Mouse (Mus musculus) adrenal gland, adult (tissue): ENCODE data around the gene Mical2.

Source experiments
- DNase-seq, 2 experiments: peaks; one replicate each; pipeline ENCODE4 v3.0.0; 2022 to 2023; ENCODE audit warnings: low spot score in 1 of 2; ENCODE audit not compliant: inconsistent age in 2 of 2

The Mical2 gene

DNA sequence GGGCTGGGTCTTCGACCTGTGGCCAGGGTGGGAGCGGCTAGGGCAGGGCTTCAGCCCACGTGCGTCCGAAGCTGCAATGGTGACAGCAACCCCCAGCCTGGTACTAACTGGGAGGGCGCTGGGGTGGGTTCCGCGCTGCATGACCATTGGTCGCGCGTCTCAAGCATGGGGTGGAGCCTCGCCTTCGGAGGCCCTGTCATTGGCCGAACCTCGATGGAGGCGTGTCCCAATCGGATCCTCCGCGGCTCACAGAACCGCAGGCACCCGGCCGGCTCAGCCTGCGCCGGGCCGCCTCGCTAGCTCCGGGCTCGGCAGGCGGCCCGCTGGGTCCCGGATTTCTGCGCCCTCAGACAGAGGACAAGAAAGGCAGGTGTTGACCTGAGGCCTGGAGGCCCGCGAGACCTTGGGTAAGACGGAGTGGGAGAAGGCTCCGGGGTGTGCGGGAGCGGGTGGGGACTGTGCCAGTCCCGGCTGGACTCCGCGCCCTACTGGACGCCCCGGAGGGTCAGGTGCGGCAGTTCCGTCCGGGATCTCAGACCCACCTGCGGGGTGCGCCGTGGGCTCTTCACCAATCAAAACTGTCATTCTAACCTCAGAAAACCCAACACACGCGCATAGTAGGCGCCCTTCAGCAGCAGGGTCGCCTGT is at the start of gene Mical2:
Gene Mical2, plus strand, starts transcription at position 242 of the 648 bp plus-strand sequence.
- DNase-seq = peak; percentile 92 to 95

DNA sequence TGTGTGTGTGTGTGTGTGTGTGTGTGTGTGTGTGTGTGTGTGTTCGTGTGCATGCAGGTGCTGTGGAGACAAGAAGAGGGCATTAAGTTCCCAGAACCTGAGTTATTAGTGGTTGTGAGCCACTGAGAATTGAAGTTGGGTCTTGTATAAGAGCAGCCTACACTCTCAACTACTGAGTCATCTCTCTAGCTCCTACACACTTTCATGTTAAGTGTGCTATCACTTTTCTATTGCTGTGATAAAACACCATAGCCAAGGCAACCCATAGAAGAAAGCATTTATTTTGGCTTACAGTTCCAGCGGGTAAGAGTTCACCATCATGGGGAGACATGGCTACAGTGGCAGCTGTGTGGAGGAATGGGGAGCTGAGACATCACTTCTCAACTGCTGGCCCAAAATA is 49.0 kb upstream of the Mical2 start:
- DNase-seq = no peak

DNA sequence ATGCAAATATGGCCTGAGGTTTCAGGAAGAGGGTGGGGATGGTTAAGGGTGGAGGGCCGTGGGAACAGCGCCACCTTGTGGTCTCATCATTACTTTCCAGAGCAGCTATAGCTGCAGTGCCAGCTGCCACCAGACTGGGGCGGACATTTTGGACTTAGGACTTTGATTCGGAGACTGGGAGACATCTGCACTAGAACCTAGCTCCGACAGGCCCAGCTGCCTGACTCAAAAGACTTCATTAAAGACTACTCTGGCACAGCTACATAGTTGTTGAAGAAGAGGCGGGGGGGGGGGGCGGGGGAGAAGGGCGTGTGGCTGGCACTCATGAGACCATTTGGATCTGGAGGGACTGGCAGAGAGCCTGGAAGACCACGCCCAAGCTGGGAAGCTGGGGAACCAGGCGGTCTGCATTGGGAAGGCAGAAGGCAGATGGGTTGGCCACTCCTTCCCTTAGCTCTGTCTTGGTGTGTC is 45.4 kb upstream of the Mical2 start:
- DNase-seq = peak; percentile 83 to 92

DNA sequence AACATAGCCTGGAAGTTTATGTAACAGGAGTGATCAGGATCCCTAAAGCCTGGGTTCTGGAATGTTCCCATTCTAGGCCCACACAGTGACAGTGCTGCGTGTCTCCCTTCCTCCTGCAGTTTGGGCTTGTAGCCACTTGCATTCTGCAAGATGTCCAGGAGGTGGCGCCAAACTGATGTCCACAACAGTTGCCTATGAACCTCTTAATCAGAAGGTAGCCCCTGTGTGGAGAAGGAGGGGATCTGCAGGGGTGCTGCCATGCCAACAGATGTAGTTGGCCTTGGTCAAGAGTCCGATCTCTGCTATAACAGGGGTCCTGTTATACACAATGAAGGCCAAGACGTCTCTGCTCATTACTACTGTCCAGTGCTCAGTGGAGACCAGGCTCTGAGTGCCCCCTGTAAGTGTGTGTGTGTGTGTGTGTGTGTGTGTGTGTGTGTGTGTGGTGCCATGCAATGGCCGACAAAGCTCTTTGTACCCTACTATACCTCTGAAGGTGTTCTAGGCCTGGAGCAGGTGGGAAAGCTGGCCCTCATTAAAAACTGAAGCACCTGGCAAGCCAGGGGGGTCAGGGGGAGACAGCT is 42.3 kb upstream of the Mical2 start:
- peak; percentile 85 to 95 for DNase-seq

DNA sequence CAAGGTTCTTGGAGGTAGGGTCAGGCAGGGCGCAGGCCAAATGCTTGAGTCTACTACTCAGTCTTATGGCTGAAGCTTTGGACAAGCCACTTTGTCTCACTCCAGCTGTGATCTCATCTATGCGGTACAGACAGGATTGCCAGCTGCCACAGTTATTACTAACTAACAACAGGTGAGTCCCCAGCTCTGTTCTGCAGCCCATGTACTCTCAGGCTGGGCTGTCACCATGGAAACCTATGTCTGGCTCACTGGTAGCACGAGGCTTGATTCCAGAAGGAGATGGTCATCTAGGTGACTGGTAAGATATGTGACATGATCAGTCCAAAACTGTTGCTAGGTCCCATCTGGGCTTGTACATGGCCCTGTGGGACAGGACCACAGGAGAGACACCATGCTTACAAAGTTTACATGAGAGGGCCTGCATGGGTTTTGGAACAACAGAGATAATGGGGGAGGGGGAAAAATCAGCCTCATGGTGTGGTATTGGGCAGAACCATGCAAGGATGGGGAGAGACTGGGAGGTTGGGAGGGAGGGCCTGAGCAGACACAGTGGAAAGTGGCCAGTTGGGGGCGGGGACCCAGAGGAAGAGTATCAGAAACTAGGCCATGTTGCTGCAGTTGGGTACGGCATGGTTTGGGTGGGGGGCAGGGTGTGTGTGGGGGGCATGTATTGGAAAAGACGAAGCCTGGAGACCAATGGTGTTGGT is 41.0 kb upstream of the Mical2 start:
- no peak for DNase-seq

DNA sequence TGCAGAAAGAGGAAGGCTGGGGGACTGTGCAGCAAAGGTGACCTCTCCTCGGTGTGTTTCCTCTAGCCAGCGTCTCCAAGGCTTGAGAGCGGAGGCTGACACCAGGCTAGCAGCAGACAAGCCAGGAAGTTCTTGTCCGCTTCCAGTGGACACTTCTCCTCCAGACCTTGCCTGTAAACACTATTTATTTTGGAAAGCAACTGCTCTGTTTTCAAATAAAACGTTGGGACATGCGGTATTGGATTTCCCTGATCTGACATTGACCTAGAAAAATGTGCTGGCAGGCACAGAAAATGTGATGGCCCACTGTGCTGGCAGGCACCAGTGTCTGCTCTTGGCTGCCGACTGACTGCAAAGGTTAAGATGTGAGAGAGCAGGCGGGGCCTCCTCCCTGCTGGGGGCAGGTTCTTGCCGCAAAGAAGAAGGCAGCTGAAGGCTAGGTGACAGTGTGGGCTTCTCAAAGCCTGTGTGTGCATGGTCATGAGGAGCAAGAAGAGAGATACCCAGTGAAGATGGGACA is 40.4 kb upstream of the Mical2 start:
- DNase-seq = peak; percentile 63 to 86

DNA sequence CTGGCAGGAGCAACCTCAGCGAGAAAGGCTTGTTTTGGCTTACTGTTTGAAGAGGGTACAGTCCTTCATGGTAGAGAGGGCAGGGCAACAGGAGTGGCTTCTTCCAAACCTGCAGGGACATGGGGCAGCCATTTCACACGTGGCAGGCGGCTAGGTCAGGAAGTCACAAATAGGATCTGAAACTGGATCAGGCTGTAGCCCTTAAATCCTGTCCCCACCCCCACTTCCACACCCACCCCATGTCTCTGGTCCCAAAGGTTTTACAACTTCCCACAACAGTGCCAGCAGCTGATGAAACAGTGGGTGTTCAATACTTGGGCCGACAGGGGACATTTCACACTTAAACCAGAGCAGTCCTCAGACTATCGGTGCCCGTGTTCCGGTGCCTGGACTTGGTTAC is 38.8 kb upstream of the Mical2 start:
- DNase-seq = no peak

DNA sequence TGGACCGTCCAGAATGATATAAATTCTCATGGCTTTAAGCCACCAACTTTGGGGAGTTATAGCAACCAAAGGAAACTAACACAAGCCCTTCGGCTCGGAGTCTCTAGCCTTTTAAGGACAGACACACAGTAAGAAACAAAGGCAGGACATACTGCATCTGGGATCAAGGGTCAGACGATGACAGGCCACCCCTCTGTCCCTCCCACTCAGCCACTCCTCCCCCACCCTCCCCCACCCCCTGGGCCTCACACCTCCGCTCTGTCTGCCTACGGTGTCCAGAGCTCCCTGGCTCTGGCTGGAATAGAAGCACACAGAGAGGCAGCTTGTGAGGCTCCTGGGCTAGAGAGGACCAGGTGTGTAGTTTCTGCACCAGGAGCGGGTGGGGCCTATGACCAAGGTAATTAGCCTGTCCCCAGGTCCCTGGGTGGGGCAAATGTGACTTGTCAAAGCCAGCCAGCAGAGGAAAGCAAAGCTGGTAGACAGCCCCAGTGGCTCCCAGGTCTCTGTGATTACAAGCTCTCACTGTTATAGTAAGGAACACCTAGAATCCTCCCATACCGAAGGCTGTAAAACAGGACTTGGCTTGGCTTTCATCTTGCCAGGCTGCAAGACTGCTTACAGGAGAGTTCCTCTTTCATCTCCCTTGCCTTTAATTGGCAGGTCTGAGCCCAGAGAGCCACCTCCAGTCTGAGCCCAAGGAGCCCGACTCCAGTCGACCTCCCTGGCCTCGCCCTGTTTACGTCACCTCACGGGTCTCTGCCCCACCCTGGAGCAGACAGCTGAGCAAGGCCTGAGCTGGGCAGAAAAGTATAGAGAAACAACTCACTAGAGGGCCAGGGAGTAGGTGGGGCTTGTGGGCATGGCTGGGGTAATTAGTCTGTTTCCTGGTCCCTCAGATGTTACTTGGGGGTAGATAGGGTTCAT is 37.9 kb upstream of the Mical2 start:
- DNase-seq = no peak

DNA sequence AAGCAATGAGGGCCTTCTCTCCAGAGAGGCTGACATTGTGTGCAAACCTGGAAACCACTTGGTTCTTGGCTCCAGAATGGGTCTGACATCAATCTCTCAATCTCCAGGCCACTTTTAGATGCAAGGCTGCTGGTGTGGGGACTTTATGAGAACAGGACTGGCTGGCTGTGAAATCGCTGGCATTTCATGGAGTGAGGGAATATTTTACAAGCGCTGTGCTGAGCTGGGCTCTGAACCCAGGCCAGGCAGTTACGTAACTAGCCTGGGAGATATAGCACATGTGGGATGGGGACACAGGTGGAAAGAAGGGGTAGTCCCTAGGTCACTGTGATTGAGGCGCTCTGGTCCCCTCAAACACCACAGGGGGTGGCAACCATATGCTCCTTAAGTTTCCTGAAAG is 33.4 kb upstream of the Mical2 start:
- no peak for DNase-seq

DNA sequence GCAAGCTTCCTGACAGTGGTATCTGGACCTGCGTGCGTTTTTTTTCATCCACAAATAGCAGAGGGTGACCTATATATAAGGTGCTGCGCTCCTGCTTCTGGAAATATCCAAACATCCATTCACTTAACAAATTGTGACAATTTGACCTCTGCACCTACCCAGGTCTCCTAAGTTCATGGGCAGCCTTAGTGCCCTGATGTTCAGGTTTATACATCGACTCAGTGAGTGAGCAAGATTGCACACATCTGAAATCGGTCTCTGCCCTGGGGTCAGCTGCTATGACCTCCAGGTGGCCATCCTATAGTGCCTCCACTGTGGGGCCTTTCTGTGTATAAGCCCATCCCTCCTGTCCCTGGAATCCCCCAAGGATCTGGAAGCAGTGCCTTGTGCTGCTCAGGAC is 32.9 kb upstream of the Mical2 start:
- no peak for DNase-seq

DNA sequence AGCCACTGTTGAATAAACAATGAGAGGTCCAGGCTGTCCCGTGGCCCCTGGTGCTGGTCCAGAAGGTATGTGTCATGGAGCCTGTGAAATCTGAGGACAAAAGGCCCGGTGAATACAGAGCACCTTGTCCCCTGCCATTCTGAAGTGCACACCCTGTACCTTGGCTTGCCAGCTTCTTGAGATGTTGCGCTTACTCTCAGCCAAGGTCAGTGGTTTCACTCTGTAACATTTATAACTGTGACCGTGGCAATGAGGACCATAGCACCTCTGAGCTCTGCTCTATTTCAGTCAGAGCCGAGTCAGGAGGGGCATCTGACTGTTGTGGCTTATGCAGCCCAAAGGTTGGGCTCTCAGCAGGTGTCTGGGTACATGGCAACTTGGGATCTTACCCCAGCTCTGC is 31.4 kb upstream of the Mical2 start:
- DNase-seq = no peak

DNA sequence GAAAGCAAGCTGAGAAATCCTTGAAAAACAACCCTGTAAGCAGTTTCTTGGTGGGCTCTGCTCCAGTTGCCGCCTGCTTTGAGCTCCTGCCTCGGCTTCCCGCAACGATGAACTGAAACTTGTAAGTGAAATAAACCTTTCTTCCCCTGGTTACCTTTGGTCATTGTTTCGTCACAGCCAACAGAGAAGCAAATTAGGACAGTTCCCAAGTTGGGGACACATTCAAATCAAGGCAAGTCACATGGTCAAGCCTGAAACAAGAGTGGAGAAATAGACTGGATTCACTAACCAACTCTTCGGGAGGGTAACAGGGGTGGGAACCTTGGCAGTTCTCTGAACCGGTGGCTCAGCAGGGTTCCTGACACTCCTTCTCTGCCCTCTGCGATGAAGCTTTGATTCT is 28.2 kb upstream of the Mical2 start:
- DNase-seq = no peak

DNA sequence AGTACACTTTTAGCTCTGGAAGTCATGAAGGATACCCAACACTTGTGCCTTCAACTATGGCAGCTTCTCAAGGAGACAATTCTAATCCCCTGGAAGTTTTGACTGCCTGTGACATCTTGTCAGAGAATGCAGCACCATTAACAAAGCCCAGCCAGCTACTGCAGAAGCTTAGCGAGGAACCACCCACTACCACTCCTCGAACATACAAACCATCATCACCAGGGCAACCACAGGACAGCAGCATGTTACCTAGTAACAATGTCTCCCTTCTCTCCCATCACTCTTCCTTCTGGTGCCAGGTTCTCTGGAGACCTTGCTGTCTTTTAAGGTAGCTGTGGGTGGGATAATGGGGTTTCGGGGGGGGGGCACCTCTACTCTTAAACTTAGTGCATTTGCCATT is 26.3 kb upstream of the Mical2 start:
- no peak for DNase-seq

DNA sequence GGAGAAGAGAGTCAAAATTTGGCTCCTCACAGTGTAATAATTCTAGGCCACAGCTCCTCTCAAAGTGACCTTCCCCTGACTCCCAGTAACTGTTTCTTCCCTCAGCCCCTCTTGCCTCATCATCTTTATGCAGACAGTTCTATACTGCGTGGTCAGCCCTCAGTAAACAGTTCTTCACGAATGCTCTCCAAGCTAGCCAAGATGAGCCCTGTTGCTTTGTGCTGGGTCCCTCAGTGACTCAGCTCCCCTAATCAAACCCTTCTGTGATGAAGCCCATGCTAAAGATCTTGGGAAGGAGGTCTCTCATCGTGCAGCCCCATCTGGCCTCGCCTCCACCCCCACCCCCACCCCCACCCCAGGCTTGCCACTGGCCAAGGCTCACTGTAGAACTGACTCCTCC is 24.9 kb upstream of the Mical2 start:
- DNase-seq = no peak

DNA sequence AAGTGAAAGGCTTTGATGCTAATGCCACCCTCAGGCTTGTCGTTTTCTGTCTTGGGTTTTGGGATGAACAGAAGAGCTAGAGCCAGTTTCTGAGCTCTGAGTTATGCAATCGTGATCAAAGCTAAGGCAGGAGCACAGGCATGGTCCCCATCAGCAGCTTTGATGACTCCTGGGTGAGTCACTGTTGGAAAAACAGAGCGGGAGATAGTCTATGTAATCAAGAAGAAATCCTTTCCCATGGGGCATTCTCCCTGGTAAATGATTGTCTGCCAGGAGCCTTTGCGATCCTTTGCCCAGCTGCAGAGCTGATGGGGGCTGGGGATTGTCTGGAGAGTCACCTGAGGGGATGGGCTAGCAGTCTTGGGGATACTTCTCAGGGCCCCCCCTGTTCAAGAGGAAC is 23.5 kb upstream of the Mical2 start:
- peak; percentile 74 to 88 for DNase-seq

DNA sequence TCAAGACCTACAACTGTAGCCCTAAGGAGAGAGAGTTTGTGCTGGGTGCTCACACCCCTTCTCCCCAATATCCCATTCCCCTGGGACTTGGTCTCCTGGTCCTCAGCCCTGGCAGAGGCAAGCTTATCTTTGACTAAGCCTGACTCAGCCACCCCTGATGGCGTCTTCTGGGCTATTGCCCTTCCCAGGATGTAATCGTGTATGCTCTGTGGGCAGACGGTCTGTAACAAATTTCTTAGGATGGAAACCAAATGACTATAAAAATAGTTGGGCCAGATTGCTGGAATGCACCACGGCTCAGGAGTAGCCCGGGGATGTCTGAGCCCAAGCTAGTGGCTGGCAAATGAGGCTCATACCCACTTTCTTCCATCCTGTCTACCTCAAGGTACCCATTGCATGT is 22.8 kb upstream of the Mical2 start:
- no peak for DNase-seq

DNA sequence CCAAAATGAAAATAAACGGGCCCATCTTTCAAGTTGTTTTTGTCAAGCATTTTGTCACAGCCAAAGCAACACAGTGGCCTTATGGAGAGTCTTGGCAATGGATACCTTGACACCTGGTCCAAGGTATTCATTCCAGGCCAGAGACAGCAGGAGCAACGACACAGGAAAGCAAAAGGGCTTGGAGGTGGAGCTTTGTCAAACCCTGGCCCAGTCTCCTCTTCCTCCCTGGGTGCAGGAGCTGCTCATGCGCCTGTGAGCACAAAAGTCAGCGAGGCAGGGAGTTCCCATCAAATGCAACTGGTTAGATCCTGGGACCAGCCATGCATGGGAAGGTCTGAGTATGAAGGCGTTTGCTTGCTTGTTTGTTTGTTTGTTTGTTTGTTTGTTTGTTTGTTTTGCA is 21.7 kb upstream of the Mical2 start:
- no peak for DNase-seq

DNA sequence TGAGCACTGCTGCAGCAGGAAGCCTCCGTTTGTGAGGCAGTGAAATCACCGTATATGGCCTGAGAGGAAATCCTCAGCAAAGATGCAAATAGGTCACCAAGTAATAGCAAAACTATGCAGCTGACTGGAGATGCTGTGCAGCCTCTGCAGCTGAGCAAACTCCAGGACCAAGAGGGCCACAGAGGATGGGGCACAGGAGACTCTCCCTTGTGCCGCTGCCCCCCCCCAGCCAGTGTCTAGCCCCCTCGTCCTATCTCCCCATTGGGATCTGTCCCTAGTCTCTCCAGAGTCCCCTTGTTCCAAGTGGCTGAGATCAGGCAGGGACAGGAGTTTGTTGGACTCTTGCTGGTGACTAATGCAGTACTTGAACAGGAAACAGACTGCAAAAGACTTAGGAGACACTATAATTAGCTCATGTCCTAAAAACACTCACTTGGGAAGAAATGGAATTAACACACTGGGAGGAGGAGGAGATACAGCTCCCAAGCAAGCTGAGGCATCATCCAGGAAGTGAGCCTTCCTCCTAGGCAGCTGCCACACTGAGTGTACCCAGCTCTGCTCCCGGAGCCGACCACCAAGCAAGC is 21.2 kb upstream of the Mical2 start:
- DNase-seq = no peak

DNA sequence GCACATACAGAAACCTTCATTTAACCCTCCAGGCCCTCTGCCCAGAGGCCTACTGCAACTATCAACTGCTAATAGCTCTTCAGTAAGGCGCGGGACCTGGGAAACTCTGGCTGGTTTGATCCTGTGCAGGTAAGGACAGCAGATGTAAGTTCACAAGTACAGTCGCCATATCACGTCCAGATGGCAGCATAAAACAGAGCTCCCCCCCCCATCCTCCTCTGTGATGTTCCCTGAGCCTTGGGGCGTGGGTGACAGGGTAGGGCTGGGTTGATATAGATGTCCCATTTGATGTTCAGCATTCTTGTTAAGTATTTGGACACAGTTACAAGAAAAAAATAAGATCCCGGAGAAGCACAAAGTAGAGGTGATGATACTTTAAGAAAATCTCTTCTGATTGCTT is 20.1 kb upstream of the Mical2 start:
- DNase-seq = no peak

DNA sequence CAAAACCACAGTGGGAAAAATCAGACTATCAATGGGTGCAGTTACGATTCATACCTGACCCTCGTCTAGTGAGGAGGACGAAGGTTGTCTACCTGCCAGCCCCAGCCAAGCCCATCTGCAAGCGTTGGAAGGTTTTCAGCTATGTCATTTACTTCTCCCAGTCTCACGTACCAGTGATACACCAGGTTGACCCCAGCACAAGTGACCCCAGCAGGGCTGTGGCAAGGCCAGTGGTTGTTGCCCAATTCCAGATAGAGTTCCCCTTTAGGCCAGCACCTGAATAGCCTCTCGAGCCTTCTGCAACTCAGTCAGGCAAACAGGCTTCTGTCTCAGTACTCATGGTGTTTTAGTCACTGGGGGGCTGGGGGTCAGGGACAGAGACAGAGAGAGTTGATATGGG is 17.9 kb upstream of the Mical2 start:
- no peak for DNase-seq
